Mouse (Mus musculus): ENCODE results near the gene Fam199x. TPM values are rescaled to one million over a fixed set of nuclear protein-coding genes. Genes with fewer than 3 reads are reported as not detected.

Fam199x gene
- total RNA-seq, 4 experiments from 2014 or later, result 4.3 to 5.9 (median 5.1) TPM

Other genes starting within 250 kb of the Fam199x start
- 1 to 10 TPM; 1.5 to 3.2 (median 2.0) TPM for gene Plp1, start 226.9 kb upstream of the Fam199x start, total RNA-seq (2022)
- gene Rab9b, start 180.8 kb upstream of the Fam199x start, total RNA-seq (2022), result not detected
- gene H2bfm, start 122.3 kb upstream of the Fam199x start, total RNA-seq (2022), result not detected
- 1 to 10 TPM; 2.6 to 9.3 (median 6.9) TPM for gene Tmsb15b2, start 74.1 kb upstream of the Fam199x start, total RNA-seq (2022)
- gene Tmsb15l, start 72.7 kb upstream of the Fam199x start, total RNA-seq (2022), result 1 to 10 TPM in 1 of 4 experiments, under 1 TPM in 1, not detected in 2; 0.65 to 1.1 TPM
- gene Tmsb15b1, start 72.7 kb upstream of the Fam199x start, total RNA-seq (2022), result 1 to 10 TPM; 1.0 to 7.0 (median 2.3) TPM
- gene Zcchc18, start 56.4 kb upstream of the Fam199x start, total RNA-seq (2022), result not detected
- gene Slc25a53, start 11.3 kb upstream of the Fam199x start, total RNA-seq (2022), result 1 to 10 TPM in 3 of 4 experiments, under 1 TPM in 1; 0.97 to 4.0 (median 2.2) TPM
- not detected for gene Esx1, start 72.5 kb downstream of the Fam199x start, total RNA-seq (2022)

Measured in gastrocnemius, adult 8-10 months (tissue).